Mouse (Mus musculus) bone marrow macrophage, adult 2 months (primary cell): ENCODE measurements around the gene Fam24a. TPM values are rescaled to one million over a fixed set of nuclear protein-coding genes. Genes with fewer than 3 reads are reported as not detected.

Experiments
- H3K27ac ChIP-seq: 2 replicates; pipeline ENCODE4 v1.5.1; 2012; ENCODE audit warnings: low read depth, low read length; ENCODE audit not compliant: insufficient read depth
- H3K4me1 ChIP-seq: 2 replicates; pipeline ENCODE4 v1.6.1; 2012; ENCODE audit warnings: low read length; ENCODE audit not compliant: control insufficient read depth, insufficient read depth
- H3K4me3 ChIP-seq: 2 replicates; pipeline ENCODE4 v1.5.1; 2012; ENCODE audit warnings: mild to moderate bottlenecking, low read length, moderate library complexity; ENCODE audit not compliant: insufficient read depth
- CTCF ChIP-seq: IDR thresholded peaks from 2 replicates; pipeline ENCODE4 v1.5.1; 2012; ENCODE audit warnings: low read depth, mild to moderate bottlenecking, low read length, moderate library complexity
- POLR2A ChIP-seq: IDR thresholded peaks from 2 replicates; pipeline ENCODE4 v1.6.1; 2012; ENCODE audit warnings: mild to moderate bottlenecking, low read depth, low read length, borderline replicate concordance
- polyA plus RNA-seq: library from polyadenylated mRNA; stranded (reverse); fragments of >200 nt; gene quantifications from 2 replicates; pipeline ENCODE4 v1.2.4, GENCODE M21; 2012; ENCODE audit not compliant: missing spikeins, insufficient read depth, insufficient read length

Gene Fam24a
- polyA plus RNA-seq, 1 experiment = not detected

- Histone ChIP-seq H3K27ac (no peak overlapping the region), H3K4me1 (peaks cover 5% of the 10 kb centered on the region; the same call in 1 of the 2 replicates), H3K4me3 (no peak overlapping the region)
- TF ChIP-seq CTCF = no peak
- TF ChIP-seq POLR2A = no peak
These were observed 3.9 kb downstream of the Fam24a start for GRCm38 (mm10) chr7:131337502-131338068.

GRCm38 (mm10) chr7:131345856-131346541 is 12.3 kb downstream of the Fam24a start:
- no peak overlapping the region for H3K4me3 ChIP-seq
- no peak overlapping the region for H3K27ac ChIP-seq
- TF ChIP-seq POLR2A (no peak), CTCF (no peak)
- no peaks in the 10 kb centered on the region for H3K4me1 ChIP-seq

- no peak overlapping the region for H3K4me3 ChIP-seq
- TF ChIP-seq POLR2A (no peak), CTCF (no peak)
These were observed 22.4 kb downstream of the Fam24a start for GRCm38 (mm10) chr7:131356105-131356504.

GRCm38 (mm10) chr7:131362269-131362614 is 28.6 kb downstream of the Fam24a start:
- Histone ChIP-seq H3K4me1 (peaks cover 6% of the 10 kb centered on the region), H3K27ac (peak overlapping the region; percentile 74), H3K4me3 (peak overlapping the region; percentile 100)
- TF ChIP-seq POLR2A (no peak), CTCF (no peak)

More at GRCm38 (mm10) chr7:131356105-131356504, 22.4 kb downstream of the Fam24a start:
- H3K4me1 ChIP-seq = 0 out of 2 replicates have a peak, but pooled peaks cover 2% of the 10 kb centered on the region
- H3K27ac ChIP-seq = no peak overlapping the region

GRCm38 (mm10) chr7:131362615-131363300 is 29.1 kb downstream of the Fam24a start, which contains the start of gene 2310057M21Rik:
TSS of gene 2310057M21Rik (minus strand) at chr7:131362759.
- Histone ChIP-seq H3K27ac (peak within 1 kb of the TSS; percentile 74), H3K4me1 (peaks cover 6% of the 10 kb centered on the region), H3K4me3 (peak within 1 kb of the TSS; percentile 100)
- TF ChIP-seq POLR2A (no peak), CTCF (no peak)

GRCm38 (mm10) chr7:131364131-131364530 is 30.5 kb downstream of the Fam24a start:
- TF ChIP-seq POLR2A = no peak
- no peak for TF ChIP-seq CTCF
- no peak overlapping the region for H3K27ac ChIP-seq
- H3K4me3 ChIP-seq = no peak overlapping the region
- H3K4me1 ChIP-seq = peaks cover 6% of the 10 kb centered on the region

GRCm38 (mm10) chr7:131370648-131371469 is 37.2 kb downstream of the Fam24a start, which contains the start of gene Pstk:
TSS of gene Pstk (plus strand) at chr7:131371141.
- peak within 1 kb of the TSS; percentile 68 for H3K27ac ChIP-seq
- TF ChIP-seq CTCF (peak; percentile 44; the same call in 1 of the 2 replicates), POLR2A (no peak)

GRCm38 (mm10) chr7:131371470-131371860 is 37.8 kb downstream of the Fam24a start:
- Histone ChIP-seq H3K4me3 (peak overlapping the region; percentile 82), H3K27ac (0 out of 2 replicates have a peak overlapping the region, but pooled peaks have one; percentile 68), H3K4me1 (peaks cover 11% of the 10 kb centered on the region)
- no peak for TF ChIP-seq POLR2A
- TF ChIP-seq CTCF = no peak

More at GRCm38 (mm10) chr7:131370648-131371469, 37.2 kb downstream of the Fam24a start, which contains the start of gene Pstk:
- peaks cover 11% of the 10 kb centered on the region for H3K4me1 ChIP-seq
- peak within 1 kb of the TSS; percentile 82 for H3K4me3 ChIP-seq

GRCm38 (mm10) chr7:131371880-131372651 is 38.4 kb downstream of the Fam24a start:
- Histone ChIP-seq H3K4me1 (peaks cover 11% of the 10 kb centered on the region), H3K27ac (no peak overlapping the region), H3K4me3 (peak overlapping the region; percentile 82)
- TF ChIP-seq POLR2A (no peak), CTCF (no peak)

Other genes starting within 250 kb of the Fam24a start
- not detected in 2 replicates for gene 4933402N03Rik, start 187.6 kb upstream of the Fam24a start, polyA plus RNA-seq
- gene 5430419D17Rik, start 159.5 kb upstream of the Fam24a start, polyA plus RNA-seq = not detected in 2 replicates
- not detected in 2 replicates for gene Cuzd1, start 11.6 kb upstream of the Fam24a start, polyA plus RNA-seq
- not detected in 2 replicates for gene Fam24b, start 4.3 kb upstream of the Fam24a start, polyA plus RNA-seq
- 8.2 and 9.4 TPM in 2 replicates for gene 2310057M21Rik, start 28.9 kb downstream of the Fam24a start, polyA plus RNA-seq
- gene Pstk, start 37.3 kb downstream of the Fam24a start, polyA plus RNA-seq = 19.7 and 22.4 TPM in 2 replicates
- 17.3 and 20.7 TPM in 2 replicates for gene Ikzf5, start 76.7 kb downstream of the Fam24a start, polyA plus RNA-seq
- gene Acadsb, start 76.7 kb downstream of the Fam24a start, polyA plus RNA-seq = 54.9 and 61.0 TPM in 2 replicates
- gene Hmx3, start 209.0 kb downstream of the Fam24a start, polyA plus RNA-seq = not detected in 2 replicates
- gene Hmx2, start 214.9 kb downstream of the Fam24a start, polyA plus RNA-seq = not detected in 2 replicates
- 80.4 and 88.3 TPM in 2 replicates for gene Bub3, start 226.4 kb downstream of the Fam24a start, polyA plus RNA-seq